Mouse (Mus musculus): Measurements from ENCODE around the gene Fam161b.
"Not testable (repeated sequence)": the region's sequence is repeated elsewhere in the genome, so short reads cannot be mapped to it uniquely, and the experiment has no call there.

Gene Fam161b

GRCm38 (mm10) chr12:84382369-84382768 lies 20.7 kb upstream of the Fam161b start:
- DNase-seq (ENCODE audit: low read depth, low spot score): no peak

DNA sequence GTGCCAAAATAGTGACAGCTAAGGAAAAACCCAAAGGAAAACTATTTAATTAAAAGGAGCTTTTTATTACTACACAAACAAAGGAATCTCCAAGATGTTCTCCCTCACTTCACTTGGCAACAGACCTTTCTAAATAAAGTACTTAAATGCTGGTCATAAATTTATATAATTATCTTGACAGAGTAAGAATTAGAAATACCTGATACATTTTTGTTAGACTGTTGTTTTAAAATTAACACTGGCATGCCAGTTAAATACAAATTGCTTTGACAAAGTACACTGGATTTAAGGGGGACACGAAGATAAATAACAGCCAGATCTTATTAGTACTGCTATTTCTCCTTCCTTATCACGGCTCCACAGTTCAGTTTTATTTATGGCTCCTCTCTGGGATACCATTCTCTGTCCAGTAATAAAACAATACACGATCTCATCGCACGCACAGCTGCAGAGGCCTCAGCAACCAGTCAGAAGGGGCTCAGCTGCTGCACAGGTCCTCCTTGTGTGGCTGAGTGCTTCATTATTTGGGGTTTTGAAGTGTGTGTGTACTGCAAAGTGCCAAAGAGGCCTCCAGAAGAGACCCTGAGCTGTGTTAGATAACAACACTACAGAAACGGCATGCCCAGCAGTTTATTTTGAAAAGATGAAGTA lies 12.3 kb upstream of the Fam161b start:
- no peak for DNase-seq (ENCODE audit: low read depth, low spot score)

DNA sequence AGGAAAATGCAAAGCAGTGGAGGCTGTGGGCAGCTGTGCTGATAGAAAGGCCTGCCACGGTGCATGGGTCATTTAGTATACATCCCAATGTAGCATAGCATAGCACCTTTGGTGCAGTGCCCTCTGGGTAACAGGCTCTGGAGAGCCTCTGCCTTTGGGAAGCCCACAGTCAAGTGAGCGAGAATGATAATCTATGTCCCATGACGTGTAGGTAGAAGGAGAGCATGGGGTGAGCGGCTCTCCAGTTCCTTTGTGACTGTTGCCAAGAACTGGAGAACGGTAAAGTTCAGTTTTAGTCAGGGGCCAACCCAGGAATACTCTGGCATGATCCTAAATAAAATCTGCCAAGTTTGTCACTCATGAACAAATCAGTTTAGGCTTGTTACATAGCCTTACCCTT lies 10.0 kb upstream of the Fam161b start:
- DNase-seq (ENCODE audit: low read depth, low spot score): no peak

DNA sequence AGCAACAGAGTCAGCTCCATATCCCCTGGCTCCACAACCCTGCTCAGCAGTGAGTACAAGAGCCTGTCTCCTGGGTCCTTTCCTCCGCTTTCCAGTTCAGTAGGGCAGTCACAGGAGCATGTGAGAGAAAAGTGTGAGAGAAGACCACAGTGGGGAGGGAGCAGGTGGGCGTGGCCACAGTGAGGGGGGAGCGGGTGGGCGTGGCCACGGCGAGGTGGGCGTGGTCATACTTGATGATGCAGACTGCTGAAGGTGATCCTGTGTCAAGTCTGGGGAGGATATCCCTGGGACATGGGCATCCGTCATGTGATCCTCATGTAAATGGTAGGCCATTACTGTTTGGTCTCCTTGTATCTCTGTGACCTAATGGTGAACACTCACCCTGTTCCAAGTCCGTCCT lies 5.3 kb upstream of the Fam161b start:
- no peak for DNase-seq (ENCODE audit: low read depth, low spot score)

DNA sequence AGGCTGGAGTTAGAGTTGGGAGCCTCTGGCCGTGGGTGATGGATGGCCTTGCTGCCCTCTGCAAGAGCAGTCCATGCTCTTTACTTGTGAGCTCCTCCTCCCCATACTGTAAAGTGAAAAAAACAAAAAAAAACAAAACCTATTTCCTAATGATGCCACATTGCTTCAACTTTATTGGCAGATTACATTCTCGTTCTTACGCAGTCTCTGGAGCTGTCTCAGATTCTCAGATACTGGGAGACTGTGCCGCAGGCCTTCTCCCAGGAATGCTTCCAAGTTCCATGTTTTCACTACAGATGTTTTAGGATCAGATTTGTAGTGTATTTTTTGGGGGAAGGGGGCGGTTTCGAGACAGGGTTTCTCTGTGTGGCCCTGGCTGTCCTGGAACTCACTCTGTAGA lies 3.5 kb upstream of the Fam161b start:
- no peak for DNase-seq (ENCODE audit: low read depth, low spot score)

GRCm38 (mm10) chr12:84364291-84364690 lies 2.7 kb upstream of the Fam161b start:
- DNase-seq (ENCODE audit: low read depth, low spot score): no peak

DNA sequence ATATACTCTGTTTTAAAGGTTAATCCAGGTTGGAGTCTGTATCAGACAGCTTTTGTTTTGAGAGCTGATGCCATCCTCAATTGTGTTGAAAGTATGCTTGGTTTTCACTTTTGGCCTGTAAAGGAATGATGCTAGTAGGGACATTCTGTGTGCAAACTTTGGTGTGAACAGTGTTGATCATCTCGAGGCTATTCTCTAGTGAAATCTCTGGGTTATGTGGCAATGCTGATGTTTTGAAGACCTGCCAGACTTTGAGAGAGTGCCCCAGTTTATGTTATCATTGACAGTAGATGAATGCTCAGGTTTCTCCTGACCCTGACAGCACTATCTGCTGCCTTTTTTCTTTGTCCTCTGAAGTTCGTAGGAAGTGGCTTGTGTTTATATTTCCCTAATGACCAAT lies 1.2 kb upstream of the Fam161b start:
- DNase-seq (ENCODE audit: low read depth, low spot score): peak; percentile 4

DNA sequence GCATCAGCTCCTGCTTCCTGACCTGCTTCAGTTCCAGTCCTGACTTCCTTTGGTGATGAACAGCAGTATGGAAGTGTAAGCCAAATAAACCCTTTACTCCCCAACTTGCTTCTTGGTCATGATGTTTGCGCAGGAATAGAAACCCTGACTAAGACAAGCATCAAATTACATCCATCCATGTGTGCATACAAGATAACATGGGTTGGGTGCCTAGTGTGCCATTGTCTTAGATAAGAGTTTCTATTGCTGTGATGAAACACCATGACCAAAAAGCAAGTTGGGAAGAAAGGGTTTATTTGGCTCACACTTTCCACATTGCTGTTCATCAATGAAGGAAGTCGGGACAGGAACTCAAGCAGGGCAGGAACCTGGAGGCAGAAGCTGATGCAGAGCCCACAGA lies 2.9 kb downstream of the Fam161b start:
- DNase-seq (ENCODE audit: low read depth, low spot score): not testable (repeated sequence)

- DNase-seq (ENCODE audit: low read depth, low spot score): peak; percentile 67
Measured at GRCm38 (mm10) chr12:84347192-84347591, 14.4 kb downstream of the Fam161b start.

GRCm38 (mm10) chr12:84336963-84337625 lies 24.5 kb downstream of the Fam161b start:
- no peak for DNase-seq (ENCODE audit: low read depth, low spot score)

- peak; percentile 51 for DNase-seq (ENCODE audit: low read depth, low spot score)
Measured at GRCm38 (mm10) chr12:84327111-84327512, 34.5 kb downstream of the Fam161b start.

- DNase-seq (ENCODE audit: low read depth, low spot score): peak; percentile 87
Measured at GRCm38 (mm10) chr12:84316721-84317621, 44.7 kb downstream of the Fam161b start, which contains the start of gene Zfp410. Zfp410 (plus strand) TSS chr12:84316852.

- no peak for DNase-seq (ENCODE audit: low read depth, low spot score)
Measured at GRCm38 (mm10) chr12:84316006-84316405, 45.6 kb downstream of the Fam161b start.

DNA sequence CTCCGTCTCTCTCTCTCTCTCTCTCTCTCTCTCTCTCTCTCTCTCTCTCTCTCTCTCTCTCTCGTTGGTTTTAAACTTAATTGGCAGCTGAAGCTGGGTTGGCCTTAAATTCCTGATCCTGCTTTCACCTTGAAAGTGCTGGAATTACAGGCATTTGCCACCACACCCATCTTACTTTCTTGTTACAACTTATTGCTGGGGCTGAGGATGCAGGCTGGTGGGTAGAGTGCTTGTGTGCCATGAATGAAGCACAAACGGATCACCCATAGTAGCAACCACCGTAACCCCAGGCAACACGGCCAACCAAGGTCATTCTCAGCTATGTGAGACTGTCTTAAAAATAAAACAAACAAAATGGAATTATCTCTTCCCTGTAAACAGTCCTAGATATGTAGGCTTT lies 50.3 kb downstream of the Fam161b start:
- no peak for DNase-seq (ENCODE audit: low read depth, low spot score)

GRCm38 (mm10) chr12:84304554-84304953 lies 57.1 kb downstream of the Fam161b start:
- DNase-seq (ENCODE audit: low read depth, low spot score): no peak

DNA sequence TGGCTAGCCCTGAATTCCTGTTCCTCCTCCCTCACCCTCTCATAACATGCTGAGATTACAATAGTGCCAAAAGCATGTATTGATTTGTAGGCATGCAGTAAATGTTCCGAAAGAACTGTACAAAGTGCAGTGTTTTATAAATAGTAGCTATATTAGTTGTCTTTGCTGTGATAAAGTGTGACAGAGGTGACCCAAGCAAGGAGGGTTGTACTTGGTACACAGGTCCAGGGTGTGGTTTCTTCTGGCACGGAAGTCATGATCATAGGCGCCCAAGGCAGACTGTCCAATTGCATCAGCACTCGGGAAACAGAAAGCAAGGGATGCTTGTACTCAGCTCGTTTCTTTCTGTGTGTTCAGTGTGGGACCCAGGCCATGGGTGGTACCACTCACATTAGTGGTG lies 57.5 kb downstream of the Fam161b start:
- no peak for DNase-seq (ENCODE audit: low read depth, low spot score)

- DNase-seq (ENCODE audit: low read depth, low spot score): no peak
Measured at GRCm38 (mm10) chr12:84299265-84299664, 62.4 kb downstream of the Fam161b start.

DNA sequence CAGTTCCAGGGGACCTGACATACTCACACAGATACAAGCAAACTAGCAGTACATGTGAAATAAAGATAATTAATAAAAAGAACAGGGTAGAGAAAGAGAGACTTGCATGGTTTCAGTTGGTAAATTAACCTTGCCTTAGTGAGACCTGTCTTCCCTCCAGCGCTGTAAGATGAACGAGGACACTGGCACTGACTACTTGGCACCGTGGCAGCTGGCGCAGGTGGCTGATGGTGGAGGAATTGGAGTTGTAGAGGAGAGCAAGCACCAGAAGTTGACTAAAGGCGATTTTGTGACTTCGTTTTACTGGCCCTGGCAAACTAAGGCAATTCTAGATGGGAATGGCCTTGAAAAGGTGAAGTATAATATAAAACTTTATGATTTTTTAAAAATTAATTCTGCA lies 63.8 kb downstream of the Fam161b start:
- no peak for DNase-seq (ENCODE audit: low read depth, low spot score)

Measured in 3T3-L1 (cell line).